Mouse (Mus musculus): ENCODE data around the gene Nr0b2.

- TF ChIP-seq CTCF (IDR thresholded peaks at IDR 0.05; ENCODE audit: control insufficient read depth, insufficient read depth, low read length) (peak; percentile 19; the same call in 1 of the 2 replicates), POLR2A (IDR thresholded peaks at IDR 0.05; ENCODE audit: borderline replicate concordance, control insufficient read depth, low read depth, low read length) (peak; percentile 95)
These were observed 21.1 kb downstream of the Nr0b2 start, which contains the start of gene Gpatch3 for GRCm38 (mm10) chr4:133574070-133574842.
